Mouse (Mus musculus) intestine, embryonic 14.5 days (tissue): Measurements from ENCODE around the gene Gm11437. TPM values are rescaled to one million over a fixed set of nuclear protein-coding genes. Genes with fewer than 3 reads are reported as not detected.

ENCODE experiments used
- ATAC-seq: fragments of 200-750 bp; cut with Nextera tagmentation; replicated peaks from 2 replicates; pipeline ENCODE4 v1.8.0; 2017; ENCODE audit warnings: low read depth, moderate number of reproducible peaks, moderate TSS enrichment, moderate library complexity; ENCODE audit not compliant: low FRiP score, low TSS enrichment
- DNase-seq: peaks from one replicate; pipeline ENCODE4 v3.0.0-alpha.2; 2018; ENCODE audit warnings: low spot score
- H3K27ac ChIP-seq: fragments of 300-500 bp; sonication (generic); 2 replicates; pipeline ENCODE4 v1.5.1; 2014; ENCODE audit warnings: low read depth, mild to moderate bottlenecking, control low read depth
- H3K27me3 ChIP-seq: fragments of 300-500 bp; sonication (generic); replicated peaks from 2 replicates; pipeline ENCODE4 v1.6.1; 2014; ENCODE audit warnings: low read length, control low read depth; ENCODE audit not compliant: control insufficient read depth, insufficient read depth
- H3K36me3 ChIP-seq: fragments of 300-500 bp; sonication (generic); 2 replicates; pipeline ENCODE4 v1.6.1; 2014; ENCODE audit warnings: low read length, control low read depth; ENCODE audit not compliant: control insufficient read depth, insufficient read depth
- H3K4me1 ChIP-seq: fragments of 300-500 bp; sonication (generic); replicated peaks from 2 replicates; pipeline ENCODE4 v1.6.1; 2014; ENCODE audit warnings: low read length, control low read depth, mixed read lengths; ENCODE audit not compliant: control insufficient read depth, insufficient read depth
- H3K4me2 ChIP-seq: fragments of 300-500 bp; sonication (generic); 2 replicates; pipeline ENCODE4 v1.6.1; 2014; ENCODE audit warnings: low read length
- H3K4me3 ChIP-seq: fragments of 300-500 bp; sonication (generic); 2 replicates; pipeline ENCODE4 v1.5.1; 2014; ENCODE audit warnings: low read depth, low read length, control low read depth, mixed read lengths
- H3K9ac ChIP-seq: fragments of 300-500 bp; sonication (generic); 2 replicates; pipeline ENCODE4 v1.6.1; 2014; ENCODE audit warnings: mild to moderate bottlenecking, low read length
- H3K9me3 ChIP-seq: fragments of 300-500 bp; sonication (generic); 2 replicates; pipeline ENCODE4 v1.6.1; 2016; ENCODE audit warnings: low read length, control low read depth; ENCODE audit not compliant: control insufficient read depth
- WGBS: fragments of 180-500 bp; shearing (Covaris S2); extraction: QIAGEN DNeasy Blood & Tissue Kit; methylation state at CpG from one replicate; pipeline ENCODE4 v1.1.7; 2014; 5-methylcytosine and 5-hydroxymethylcytosine counted together
- polyA plus RNA-seq: library from polyadenylated mRNA; unstranded; fragments of >200 nt; fragmentation: Nextera tagmentation; extraction: Ambion mirVana; gene quantifications from 2 replicates; pipeline ENCODE4 v1.2.1, GENCODE M21; 2014

The Gm11437 gene
- polyA plus RNA-seq, 1 experiment from 2014 or later = 0.15 TPM

GRCm38 (mm10) chr11:84104036-84104435 is 63.2 kb downstream of the Gm11437 start:
- 91% methylated on average over 6 of the region's 6 CpGs for WGBS
- DNase-seq (no peak), ATAC-seq (no peak)
- no peak overlapping the region for H3K4me3 ChIP-seq
- no peak overlapping the region for H3K9ac ChIP-seq
- no peaks in the 10 kb centered on the region for H3K9me3 ChIP-seq
- H3K36me3 ChIP-seq = peaks cover 94% of the 10 kb centered on the region
- H3K4me1 ChIP-seq = no peaks in the 10 kb centered on the region
- no peaks in the 10 kb centered on the region for H3K27me3 ChIP-seq
- no peak overlapping the region for H3K27ac ChIP-seq
- no peak overlapping the region for H3K4me2 ChIP-seq

DNA sequence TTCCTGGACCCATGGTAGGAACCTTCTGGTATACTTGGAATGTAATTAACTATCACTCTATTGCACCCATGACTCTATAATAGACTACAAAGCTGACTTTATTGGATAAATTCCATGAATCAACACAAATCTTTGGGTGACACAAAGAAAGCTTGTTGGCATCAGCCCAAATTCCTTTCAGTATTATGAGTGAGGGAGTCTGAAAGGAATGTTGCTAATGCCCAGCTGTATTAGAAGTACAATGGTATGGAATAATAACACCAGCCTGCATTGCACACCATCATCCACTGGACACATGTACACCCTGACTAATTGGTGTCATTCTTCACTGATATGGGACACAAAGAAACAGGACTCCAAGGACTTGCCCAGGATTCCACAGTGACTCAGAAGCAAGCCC is 66.1 kb downstream of the Gm11437 start:
- no peaks in the 10 kb centered on the region for H3K4me1 ChIP-seq
- no peak overlapping the region for H3K4me2 ChIP-seq
- no peak overlapping the region for H3K27ac ChIP-seq
- no peaks in the 10 kb centered on the region for H3K27me3 ChIP-seq
- no peak overlapping the region for H3K4me3 ChIP-seq
- H3K36me3 ChIP-seq = peaks cover 89% of the 10 kb centered on the region
- DNase-seq = no peak
- no peak for ATAC-seq
- H3K9ac ChIP-seq = no peak overlapping the region
- no peaks in the 10 kb centered on the region for H3K9me3 ChIP-seq

Other genes with a start within 250 kb of the Gm11437 start
- gene Ddx52, start 225.4 kb downstream of the Gm11437 start, polyA plus RNA-seq = 35.5 and 35.6 TPM in 2 replicates
- gene Synrg, start 203.0 kb downstream of the Gm11437 start, polyA plus RNA-seq = 8.8 and 10.9 TPM in 2 replicates
- 16.0 and 20.6 TPM in 2 replicates for gene Dusp14, start 98.2 kb downstream of the Gm11437 start, polyA plus RNA-seq
- 31.8 and 35.3 TPM in 2 replicates for gene Tada2a, start 37.9 kb downstream of the Gm11437 start, polyA plus RNA-seq
- gene Acaca, start 37.8 kb downstream of the Gm11437 start, polyA plus RNA-seq = 23.6 and 25.8 TPM in 2 replicates